Mouse (Mus musculus): ENCODE data around the gene Wap. TPM values are rescaled to one million over a fixed set of nuclear protein-coding genes. Genes with fewer than 3 reads are reported as not detected.

Gene Wap
- total and polyA plus RNA-seq, 3 experiments: not detected

- peak overlapping the region in 1 of 3 experiments; percentile 60 for H3K4me3 ChIP-seq (replicated peaks in 1 of 3; ENCODE audit: low read depth in 2 of 3, low read length in 2 of 3, poor library complexity in 1 of 3)
- dilution Hi-C loops (cut with MboI; ENCODE audit: extremely low pct_ligation_motif_present, extremely low pct_unique_long_range_greater_than_20kb, low sequenced_read_pairs): no loop called here
- H3K4me2 ChIP-seq (ENCODE audit: insufficient read depth, low read depth, poor library complexity, severe bottlenecking): peak overlapping the region; percentile 16; the same call in 1 of the 2 replicates
- H3K27me3 ChIP-seq (replicated peaks): no peaks in the 10 kb centered on the region
- in situ Hi-C loops (cut with MboI; ENCODE audit: low pct_ligation_motif_present, low pct_unique_long_range_greater_than_20kb, low sequenced_read_pairs): no loop called here
- peaks cover 36% of the 10 kb centered on the region for H3K79me2 ChIP-seq (replicated peaks; ENCODE audit: control insufficient read depth, extremely low read depth, insufficient read depth, poor library complexity, severe bottlenecking)
- peak overlapping the region; percentile 27 for H3K9ac ChIP-seq (ENCODE audit: insufficient read depth, low read depth)
- TF ChIP-seq SIN3A (IDR thresholded peaks at IDR 0.05; ENCODE audit: low read length) (no peak), CHD1 (IDR thresholded peaks at IDR 0.05; ENCODE audit: low read depth, low read length) (no peak), USF1 (IDR thresholded peaks at IDR 0.05; ENCODE audit: low read depth, low read length) (no peak), MAFK (IDR thresholded peaks at IDR 0.05; ENCODE audit: insufficient replicate concordance, low read length) (no peak), BHLHE40 (IDR thresholded peaks at IDR 0.05; ENCODE audit: low read depth, low read length) (no peak), TCF12 (IDR thresholded peaks at IDR 0.05; ENCODE audit: low read depth, low read length) (no peak), IRF4 (IDR thresholded peaks at IDR 0.05; ENCODE audit: low read depth, low read length) (no peak), HCFC1 (IDR thresholded peaks at IDR 0.05; ENCODE audit: low read depth, low read length) (no peak), ZNF384 (IDR thresholded peaks at IDR 0.05; ENCODE audit: low read depth, low read length) (no peak), JUND (conservative IDR thresholded peaks at IDR 0.05; ENCODE audit: low read depth, low read length) (no peak), MAX (IDR thresholded peaks at IDR 0.05; ENCODE audit: low read length) (no peak), POLR2AphosphoS2 (IDR thresholded peaks at IDR 0.05; ENCODE audit: low read depth, low read length) (no peak), POLR2A (IDR thresholded peaks at IDR 0.05; ENCODE audit: low read depth, low read length) (no peak), MXI1 (IDR thresholded peaks at IDR 0.05; ENCODE audit: low read depth, low read length) (no peak), USF2 (conservative IDR thresholded peaks at IDR 0.05; ENCODE audit: low read depth, low read length) (no peak), PAX5 (IDR thresholded peaks at IDR 0.05; ENCODE audit: low read length) (no peak), ELF1 (IDR thresholded peaks at IDR 0.05; ENCODE audit: low read depth, low read length) (no peak)
- peak overlapping the region; percentile 25; the same call in 1 of the 2 replicates for H3K27ac ChIP-seq (ENCODE audit: insufficient read depth, low read depth)
- H3K4me1 ChIP-seq (ENCODE audit: control insufficient read depth in 1 of 2, insufficient read depth in 2 of 2): peaks cover 15 to 33% of the 10 kb centered on the region in 2 experiments
- DNase-seq (ENCODE audit: extremely low read depth): peak; percentile 78
- H3K36me3 ChIP-seq (replicated peaks in 1 of 2; ENCODE audit: control insufficient read depth in 1 of 2, insufficient read depth in 1 of 2, low read length in 1 of 2): peaks cover 13 to 22% of the 10 kb centered on the region in 2 experiments
- peaks cover 7% of the 10 kb centered on the region for H3K9me3 ChIP-seq (replicated peaks; ENCODE audit: low read length)
These were observed 10.7 kb downstream of the Wap start for GRCm38 (mm10) chr11:6627731-6628130.

DNA sequence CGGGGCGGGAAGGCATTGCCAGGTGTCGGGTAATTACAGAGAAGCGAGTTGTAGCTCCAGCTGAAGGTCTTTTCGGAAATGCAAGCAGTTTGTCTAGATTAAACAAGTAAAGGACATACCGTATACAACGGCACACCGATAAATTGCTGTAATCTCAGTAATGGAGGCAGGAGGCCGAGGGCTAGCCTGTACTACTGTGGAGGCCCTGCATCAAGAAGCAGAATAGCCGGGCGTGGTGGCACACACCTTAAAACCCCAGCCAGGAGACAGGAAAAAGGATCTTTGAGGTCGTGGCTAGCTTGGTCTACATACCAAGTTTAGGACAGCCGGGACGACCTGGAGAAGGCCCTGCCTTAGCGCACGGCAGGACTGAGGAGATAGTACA lies 12.1 kb downstream of the Wap start:
- Histone ChIP-seq H3K27ac (ENCODE audit: insufficient read depth, low read depth) (peak overlapping the region; percentile 69), H3K27me3 (replicated peaks) (no peaks in the 10 kb centered on the region), H3K79me2 (replicated peaks; ENCODE audit: control insufficient read depth, extremely low read depth, insufficient read depth, poor library complexity, severe bottlenecking) (peaks cover 43% of the 10 kb centered on the region), H3K9me3 (replicated peaks; ENCODE audit: low read length) (peaks cover 3% of the 10 kb centered on the region), H3K4me1 (ENCODE audit: control insufficient read depth in 1 of 2, insufficient read depth in 2 of 2) (peaks cover 15 to 41% of the 10 kb centered on the region in 2 experiments), H3K4me3 (replicated peaks in 1 of 3; ENCODE audit: low read depth in 2 of 3, low read length in 2 of 3, poor library complexity in 1 of 3) (peak overlapping the region; percentile 60 to 86 (median 81)), H3K9ac (ENCODE audit: insufficient read depth, low read depth) (peak overlapping the region; percentile 83), H3K4me2 (ENCODE audit: insufficient read depth, low read depth, poor library complexity, severe bottlenecking) (peak overlapping the region; percentile 86), H3K36me3 (replicated peaks in 1 of 2; ENCODE audit: control insufficient read depth in 1 of 2, insufficient read depth in 1 of 2, low read length in 1 of 2) (peaks cover 23 to 35% of the 10 kb centered on the region in 2 experiments)
- no peak for DNase-seq (ENCODE audit: extremely low read depth)
- dilution Hi-C loops (cut with MboI; ENCODE audit: extremely low pct_ligation_motif_present, extremely low pct_unique_long_range_greater_than_20kb, low sequenced_read_pairs): no loop called here
- TF ChIP-seq MEF2A (IDR thresholded peaks at IDR 0.05; ENCODE audit: borderline replicate concordance, low read depth, low read length): no peak
- TF ChIP-seq MYC (IDR thresholded peaks at IDR 0.05; ENCODE audit: low read depth, low read length): no peak
- TF ChIP-seq CHD2 (IDR thresholded peaks at IDR 0.05; ENCODE audit: low read length): 0 out of 2 replicates have a peak, but pooled peaks have one; percentile 0
- TF ChIP-seq USF2 (conservative IDR thresholded peaks at IDR 0.05; ENCODE audit: low read depth, low read length): no peak
- no peak for TF ChIP-seq KAT2A (IDR thresholded peaks at IDR 0.05; ENCODE audit: insufficient replicate concordance, low read length)
- TF ChIP-seq PAX5 (IDR thresholded peaks at IDR 0.05; ENCODE audit: low read length): no peak
- TF ChIP-seq POLR2A (IDR thresholded peaks at IDR 0.05; ENCODE audit: low read depth, low read length): no peak
- TF ChIP-seq JUND (conservative IDR thresholded peaks at IDR 0.05; ENCODE audit: low read depth, low read length): no peak
- peak; percentile 87; the same call in 1 of the 2 replicates for TF ChIP-seq CHD1 (IDR thresholded peaks at IDR 0.05; ENCODE audit: low read depth, low read length)
- TF ChIP-seq E2F4 (IDR thresholded peaks at IDR 0.05; ENCODE audit: insufficient replicate concordance, low read depth, low read length): no peak
- no peak for TF ChIP-seq ELF1 (IDR thresholded peaks at IDR 0.05; ENCODE audit: low read depth, low read length)
- no peak for TF ChIP-seq ETS1 (conservative IDR thresholded peaks at IDR 0.05; ENCODE audit: low read depth, low read length)
- in situ Hi-C loops (cut with MboI; ENCODE audit: low pct_ligation_motif_present, low pct_unique_long_range_greater_than_20kb, low sequenced_read_pairs): no loop called here

Data from CH12.LX (cell line).